Mouse (Mus musculus): Measurements from ENCODE around the gene D10Wsu102e.

DNA sequence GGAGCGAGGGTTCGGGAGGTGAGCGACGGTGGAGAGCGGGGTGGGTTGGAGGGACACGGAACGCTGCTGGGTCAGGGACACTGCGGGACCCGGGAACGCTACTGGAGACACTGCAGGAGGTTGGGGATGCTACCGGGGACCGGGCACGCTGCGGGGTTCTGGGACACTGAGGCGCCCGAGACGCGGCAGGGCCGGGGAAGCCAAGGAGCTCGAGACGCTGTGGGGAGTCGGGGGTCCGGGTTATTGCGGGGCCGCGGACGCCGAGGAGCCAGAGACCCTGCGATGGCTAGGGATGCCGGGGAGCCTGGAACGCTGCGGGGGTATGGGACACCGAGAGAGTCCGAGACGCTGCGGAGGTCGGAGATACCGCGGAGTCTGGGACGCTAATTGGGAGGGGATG, 335 bp downstream of the D10Wsu102e start:
- TF ChIP-seq CTCF (IDR thresholded peaks at IDR 0.05; ENCODE audit: control insufficient read depth, insufficient read depth, insufficient read length) (no peak), CEBPB (IDR thresholded peaks at IDR 0.05; ENCODE audit: low read depth) (no peak), MAX (IDR thresholded peaks at IDR 0.05) (no peak), FOSL1 (IDR thresholded peaks at IDR 0.05; ENCODE audit: insufficient read depth, low read length, poor library complexity, severe bottlenecking) (no peak), USF1 (IDR thresholded peaks at IDR 0.05; ENCODE audit: low read depth) (no peak), MYOD1 (IDR thresholded peaks at IDR 0.05; ENCODE audit: control insufficient read depth, insufficient read length, low read depth) (no peak), MYOG (IDR thresholded peaks at IDR 0.05; ENCODE audit: control insufficient read depth, extremely low read depth, insufficient read length) (no peak)

Data from C2C12 (cell line).